Mouse (Mus musculus) bone marrow, adult 2 months (tissue): ENCODE results near the gene Casz1.

ENCODE experiments used
- CTCF ChIP-seq: fragments of 200-500 bp; IDR thresholded peaks from 2 replicates; pipeline ENCODE4 v1.5.1; 2011; ENCODE audit warnings: low read length, control low read depth; ENCODE audit not compliant: control insufficient read depth, insufficient read depth
- POLR2A ChIP-seq: fragments of 200-500 bp; IDR thresholded peaks from 2 replicates; pipeline ENCODE4 v1.6.1; 2011; ENCODE audit warnings: low read depth, mild to moderate bottlenecking, control low read depth, low read length, borderline replicate concordance; ENCODE audit not compliant: control insufficient read depth

- TF ChIP-seq POLR2A, result no peak
- no peak for TF ChIP-seq CTCF
Measured at GRCm38 (mm10) chr4:148830350-148830749, 26.1 kb downstream of the Casz1 start.
